In the genomic region with DNA sequence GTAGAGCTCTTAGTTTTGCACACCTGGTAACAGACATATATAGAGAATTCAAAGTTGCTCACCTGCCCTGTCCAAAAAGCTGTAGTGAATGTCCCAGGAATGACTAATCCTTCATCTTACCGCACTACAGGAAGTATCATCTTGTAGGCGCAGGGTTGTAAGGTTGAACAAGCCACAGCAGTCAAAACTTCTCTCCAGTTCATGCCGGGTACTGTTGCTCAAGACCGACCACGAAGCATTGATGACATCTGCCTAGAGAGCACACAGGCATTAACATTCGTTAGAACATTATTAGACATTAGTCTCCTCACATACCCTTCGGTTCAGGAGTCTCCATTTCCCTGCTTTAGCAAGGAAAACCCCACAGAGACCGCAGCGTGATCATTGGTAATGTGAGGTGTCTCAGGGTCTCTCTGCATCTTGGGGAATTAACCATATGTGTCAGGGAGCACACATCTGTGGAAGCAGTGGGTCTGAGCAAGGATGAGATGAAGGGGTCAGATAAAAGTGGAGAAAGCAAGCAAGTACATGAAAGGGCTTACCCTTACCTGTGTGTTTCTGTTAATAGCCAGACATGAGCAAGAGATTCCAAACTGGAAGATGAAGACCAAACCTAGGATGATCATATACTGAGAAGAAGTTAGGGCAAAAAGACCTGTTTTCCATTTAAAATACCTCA, we compare ENCODE assay signal across 8 mouse cellular contexts. TPM values are rescaled to one million over a fixed set of nuclear protein-coding genes. Genes with fewer than 3 reads are reported as not detected.
DNase-seq lines count a peak whose midpoint lies in the region; ATAC-seq and TF ChIP-seq lines count a peak whose summit lies in the region.

No protein-coding gene starts in this region.

- intact Hi-C loops in gastrocnemius, postnatal 36 days (cut with DNase I), result no loop called here

- TF ChIP-seq CTCF in C2C12 (IDR thresholded peaks at IDR 0.05; ENCODE audit: control insufficient read depth, insufficient read depth, insufficient read length), result no peak
- TF ChIP-seq CTCF in liver, embryonic 14.5 days (IDR thresholded peaks at IDR 0.05; ENCODE audit: low read depth), result no peak

- DNase-seq in liver, embryonic 14.5 days (ENCODE audit: low read depth in 3 of 3, low spot score in 3 of 3), result no peak
- no peak for DNase-seq in ovary, adult 18-20 months (ENCODE audit: low spot score)
- DNase-seq in gastrocnemius, postnatal 36 days, result no peak

- H3ac ChIP-seq in C2C12 (ENCODE audit: control insufficient read depth, insufficient read length, low read depth), result peak overlapping the region; percentile 27

- no peak for ATAC-seq in erythroblast, adult 5-6 weeks (replicated peaks; ENCODE audit: low FRiP score, poor library complexity, severe bottlenecking)
- no peak for ATAC-seq in forebrain, embryonic 16.5 days
- ATAC-seq in liver, embryonic 14.5 days (ENCODE audit: insufficient read depth), result no peak
- no peak for ATAC-seq in cerebellum, adult (ENCODE audit: insufficient number of reproducible peaks, low FRiP score, low TSS enrichment)

- TF ChIP-seq EP300 in liver, embryonic 14.5 days (IDR thresholded peaks at IDR 0.05; ENCODE audit: low read depth), result no peak

- H3K27ac ChIP-seq in forebrain, embryonic 16.5 days (ENCODE audit: low read length), result no peak overlapping the region
- peak overlapping the region; percentile 44 for H3K27ac ChIP-seq in liver, embryonic 14.5 days

- H3K4me1 ChIP-seq in erythroblast, embryonic 14.5 days (ENCODE audit: control insufficient read depth), result peaks cover 62% of the 10 kb centered on the region
- peaks cover 35% of the 10 kb centered on the region for H3K4me1 ChIP-seq in forebrain, embryonic 16.5 days (replicated peaks; ENCODE audit: control insufficient read depth, insufficient read depth, low read length)
- peaks cover 4 to 27% of the 10 kb centered on the region in 2 experiments; a peak in 3 of 4 replicates for H3K4me1 ChIP-seq in liver, embryonic 14.5 days (replicated peaks; ENCODE audit: control insufficient read depth in 2 of 2, insufficient read depth in 2 of 2, low read length in 1 of 2)

- WGBS in forebrain, embryonic 16.5 days, result 77% methylated on average over 9 of the region's 9 CpGs
- WGBS in liver, embryonic 14.5 days (ENCODE audit: insufficient replicate concordance), result 44% methylated on average over 9 of the region's 9 CpGs

- H3K4me3 ChIP-seq in erythroblast, embryonic 14.5 days (replicated peaks), result peak overlapping the region; percentile 71
- H3K4me3 ChIP-seq in C2C12 (ENCODE audit: insufficient read depth, poor library complexity, severe bottlenecking), result no peak overlapping the region
- H3K4me3 ChIP-seq in forebrain, embryonic 16.5 days (replicated peaks; ENCODE audit: low read length), result peak overlapping the region; percentile 82
- H3K4me3 ChIP-seq in liver, embryonic 14.5 days (ENCODE audit: insufficient read depth in 1 of 2, low read depth in 2 of 2, low read length in 2 of 2), result peak overlapping the region in 1 of 2 experiments; percentile 59; a peak in 2 of 4 replicates

- no peaks in the 10 kb centered on the region for H3K9me3 ChIP-seq in erythroblast, embryonic 14.5 days (ENCODE audit: control insufficient read depth, low read length)
- no peaks in the 10 kb centered on the region for H3K9me3 ChIP-seq in forebrain, embryonic 16.5 days (ENCODE audit: control insufficient read depth, low read length)
- H3K9me3 ChIP-seq in liver, embryonic 14.5 days (ENCODE audit: control insufficient read depth, low read length), result no peaks in the 10 kb centered on the region

- peaks cover 33% of the 10 kb centered on the region for H3K79me3 ChIP-seq in C2C12 (ENCODE audit: low read depth)

- no peaks in the 10 kb centered on the region for H3K27me3 ChIP-seq in erythroblast, embryonic 14.5 days (ENCODE audit: control insufficient read depth)
- H3K27me3 ChIP-seq in C2C12 (ENCODE audit: control insufficient read depth, insufficient read depth, insufficient read length), result no peaks in the 10 kb centered on the region
- H3K27me3 ChIP-seq in forebrain, embryonic 16.5 days (replicated peaks; ENCODE audit: control insufficient read depth, insufficient read depth, low read length), result no peaks in the 10 kb centered on the region
- no peaks in the 10 kb centered on the region for H3K27me3 ChIP-seq in liver, embryonic 14.5 days (ENCODE audit: control insufficient read depth, insufficient read depth, low read length)

- H3K36me3 ChIP-seq in erythroblast, embryonic 14.5 days (ENCODE audit: control insufficient read depth), result peaks cover 48% of the 10 kb centered on the region
- peaks cover 40% of the 10 kb centered on the region for H3K36me3 ChIP-seq in C2C12 (ENCODE audit: control insufficient read depth, insufficient read depth)
- H3K36me3 ChIP-seq in forebrain, embryonic 16.5 days (ENCODE audit: control insufficient read depth, insufficient read depth), result peaks cover 35% of the 10 kb centered on the region
- H3K36me3 ChIP-seq in liver, embryonic 14.5 days (replicated peaks; ENCODE audit: control insufficient read depth, insufficient read depth, low read depth), result peaks cover 31% of the 10 kb centered on the region

- H3K9ac ChIP-seq in forebrain, embryonic 16.5 days (replicated peaks; ENCODE audit: low read depth, low read length), result no peak overlapping the region
- peak overlapping the region; percentile 35; the same call in 1 of the 2 replicates for H3K9ac ChIP-seq in liver, embryonic 14.5 days (replicated peaks)

- peaks cover 55% of the 10 kb centered on the region for H3K79me2 ChIP-seq in C2C12 (ENCODE audit: control insufficient read depth, insufficient read depth)

- peak overlapping the region; percentile 99 for H3K4me2 ChIP-seq in forebrain, embryonic 16.5 days (ENCODE audit: low read length)
- peak overlapping the region; percentile 75 for H3K4me2 ChIP-seq in liver, embryonic 14.5 days (ENCODE audit: low read depth)

TF ChIP-seq in C2C12, 6 proteins besides CTCF, POLR2A, EP300 and RAD21:
- TF ChIP-seq CEBPB (IDR thresholded peaks at IDR 0.05; ENCODE audit: low read depth), result peak; percentile 60
- no peak for TF ChIP-seq MYOD1 (IDR thresholded peaks at IDR 0.05; ENCODE audit: control insufficient read depth, insufficient read length, low read depth)
- no peak for TF ChIP-seq USF1 (IDR thresholded peaks at IDR 0.05; ENCODE audit: low read depth)

RNA-seq across cellular contexts. Expression of a gene that starts 1.6 kb away (rescaled TPM):
- 1.3 and 1.6 TPM in 2 replicates for polyA plus RNA-seq in erythroblast, embryonic 14.5 days (2012)
- total RNA-seq in erythroblast, adult 5-6 weeks (2015; ENCODE audit: low replicate concordance), result 25.3 and 30.4 TPM in 2 replicates
- 8.6 and 19.0 TPM in 2 replicates for total RNA-seq in erythroblast, adult 5-6 weeks (2017; ENCODE audit: low replicate concordance)
- 118 TPM for polyA plus RNA-seq in C2C12 (2012; fragmentation: generic; extraction: Trizol)
- 119 and 120 TPM in 2 replicates for polyA plus RNA-seq in forebrain, embryonic 16.5 days (2015; fragmentation: Nextera tagmentation; extraction: Ambion mirVana)
- polyA plus RNA-seq in liver, embryonic 14.5 days (2012; rRNA removed), result 35.8 and 41.8 TPM in 2 replicates
- polyA plus RNA-seq in liver, embryonic 14.5 days (2014; fragmentation: Nextera tagmentation; extraction: Ambion mirVana), result 18.9 and 23.8 TPM in 2 replicates
- total RNA-seq in gastrocnemius, postnatal 36 days (2021), result 10 to 100 TPM; 22.1 to 25.0 TPM

RNA-seq across cellular contexts. Expression of a gene that starts 5.2 kb away (rescaled TPM):
- 81.1 and 96.8 TPM in 2 replicates for polyA plus RNA-seq in erythroblast, embryonic 14.5 days (2012)
- total RNA-seq in erythroblast, adult 5-6 weeks (2015; ENCODE audit: low replicate concordance), result 83.0 and 90.1 TPM in 2 replicates
- 43.8 and 71.5 TPM in 2 replicates for total RNA-seq in erythroblast, adult 5-6 weeks (2017; ENCODE audit: low replicate concordance)
- 714 TPM for polyA plus RNA-seq in C2C12 (2012; fragmentation: generic; extraction: Trizol)
- polyA plus RNA-seq in forebrain, embryonic 16.5 days (2015; fragmentation: Nextera tagmentation; extraction: Ambion mirVana), result 1,494 and 1,664 TPM in 2 replicates
- polyA plus RNA-seq in liver, embryonic 14.5 days (2012; rRNA removed), result 175 and 221 TPM in 2 replicates
- 519 and 576 TPM in 2 replicates for polyA plus RNA-seq in liver, embryonic 14.5 days (2014; fragmentation: Nextera tagmentation; extraction: Ambion mirVana)
- 10 to 100 TPM; 29.7 to 38.9 TPM for total RNA-seq in gastrocnemius, postnatal 36 days (2021)

RNA-seq across cellular contexts. Expression of a gene that starts 6.6 kb away (rescaled TPM):
- polyA plus RNA-seq in erythroblast, embryonic 14.5 days (2012), result 0.07 and 0.10 TPM in 2 replicates
- 1.9 and 6.5 TPM in 2 replicates for total RNA-seq in erythroblast, adult 5-6 weeks (2015; ENCODE audit: low replicate concordance)
- total RNA-seq in erythroblast, adult 5-6 weeks (2017; ENCODE audit: low replicate concordance), result 2.0 and 4.0 TPM in 2 replicates
- polyA plus RNA-seq in C2C12 (2012; fragmentation: generic; extraction: Trizol), result 3.2 TPM
- polyA plus RNA-seq in forebrain, embryonic 16.5 days (2015; fragmentation: Nextera tagmentation; extraction: Ambion mirVana), result 2.2 and 4.7 TPM in 2 replicates
- 3.0 and 3.7 TPM in 2 replicates for polyA plus RNA-seq in liver, embryonic 14.5 days (2012; rRNA removed)
- 0.57 and 0.59 TPM in 2 replicates for polyA plus RNA-seq in liver, embryonic 14.5 days (2014; fragmentation: Nextera tagmentation; extraction: Ambion mirVana)
- 1 to 10 TPM; 2.1 to 2.9 TPM for total RNA-seq in gastrocnemius, postnatal 36 days (2021)

RNA-seq across cellular contexts. Expression of a gene that starts 8.5 kb away (rescaled TPM):
- polyA plus RNA-seq in erythroblast, embryonic 14.5 days (2012), result not detected in 2 replicates
- total RNA-seq in erythroblast, adult 5-6 weeks (2015; ENCODE audit: low replicate concordance), result not detected in 2 replicates
- not detected in 2 replicates for total RNA-seq in erythroblast, adult 5-6 weeks (2017; ENCODE audit: low replicate concordance)
- 3.0 TPM for polyA plus RNA-seq in C2C12 (2012; fragmentation: generic; extraction: Trizol)
- polyA plus RNA-seq in forebrain, embryonic 16.5 days (2015; fragmentation: Nextera tagmentation; extraction: Ambion mirVana), result 5.3 and 6.6 TPM in 2 replicates
- 0.07 and 0.12 TPM in 2 replicates for polyA plus RNA-seq in liver, embryonic 14.5 days (2012; rRNA removed)
- not detected in 2 replicates for polyA plus RNA-seq in liver, embryonic 14.5 days (2014; fragmentation: Nextera tagmentation; extraction: Ambion mirVana)
- under 1 TPM; 0.64 to 0.66 TPM for total RNA-seq in gastrocnemius, postnatal 36 days (2021)

RNA-seq across cellular contexts. Expression of a gene that starts 20.4 kb away (rescaled TPM):
- polyA plus RNA-seq in erythroblast, embryonic 14.5 days (2012), result not detected in 2 replicates
- not detected in 2 replicates for total RNA-seq in erythroblast, adult 5-6 weeks (2015; ENCODE audit: low replicate concordance)
- total RNA-seq in erythroblast, adult 5-6 weeks (2017; ENCODE audit: low replicate concordance), result not detected in 2 replicates
- polyA plus RNA-seq in C2C12 (2012; fragmentation: generic; extraction: Trizol), result 0.20 TPM
- polyA plus RNA-seq in forebrain, embryonic 16.5 days (2015; fragmentation: Nextera tagmentation; extraction: Ambion mirVana), result 0.20 and 0.26 TPM in 2 replicates
- polyA plus RNA-seq in liver, embryonic 14.5 days (2012; rRNA removed), result 0.07 and 0.08 TPM in 2 replicates
- not detected in 2 replicates for polyA plus RNA-seq in liver, embryonic 14.5 days (2014; fragmentation: Nextera tagmentation; extraction: Ambion mirVana)
- total RNA-seq in gastrocnemius, postnatal 36 days (2021), result under 1 TPM; 0.10 to 0.15 TPM
